Mouse (Mus musculus): ENCODE results near the gene Lrp8.

DNA sequence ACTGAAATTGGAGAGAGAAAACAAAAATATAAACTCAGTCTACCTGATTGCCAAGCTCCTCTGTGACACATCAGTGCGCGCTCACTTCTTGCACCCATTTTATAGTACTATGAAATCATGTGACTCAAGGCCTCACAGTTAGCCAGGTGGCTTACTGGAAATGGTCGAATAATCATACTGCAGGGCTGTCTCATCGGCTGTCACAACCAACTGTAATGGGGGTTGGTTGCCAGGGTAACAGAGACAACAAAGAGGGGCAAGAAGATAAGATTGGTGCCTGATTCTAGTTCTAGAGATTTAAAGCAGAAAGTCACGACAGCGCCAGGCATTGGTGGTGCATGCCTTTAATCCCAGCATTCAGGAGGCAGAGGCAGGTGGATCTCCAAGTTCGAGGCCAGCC lies 56.9 kb downstream of the Lrp8 start:
- TF ChIP-seq CTCF (IDR thresholded peaks at IDR 0.05; ENCODE audit: borderline replicate concordance, control insufficient read depth, extremely low read depth, insufficient read depth, low read length, poor library complexity) (no peak), POLR2A (IDR thresholded peaks at IDR 0.05; ENCODE audit: control insufficient read depth, extremely low read depth, insufficient read depth, low read length, poor library complexity) (no peak)
